Mouse (Mus musculus): ENCODE data around the gene Elmo2.

DNA sequence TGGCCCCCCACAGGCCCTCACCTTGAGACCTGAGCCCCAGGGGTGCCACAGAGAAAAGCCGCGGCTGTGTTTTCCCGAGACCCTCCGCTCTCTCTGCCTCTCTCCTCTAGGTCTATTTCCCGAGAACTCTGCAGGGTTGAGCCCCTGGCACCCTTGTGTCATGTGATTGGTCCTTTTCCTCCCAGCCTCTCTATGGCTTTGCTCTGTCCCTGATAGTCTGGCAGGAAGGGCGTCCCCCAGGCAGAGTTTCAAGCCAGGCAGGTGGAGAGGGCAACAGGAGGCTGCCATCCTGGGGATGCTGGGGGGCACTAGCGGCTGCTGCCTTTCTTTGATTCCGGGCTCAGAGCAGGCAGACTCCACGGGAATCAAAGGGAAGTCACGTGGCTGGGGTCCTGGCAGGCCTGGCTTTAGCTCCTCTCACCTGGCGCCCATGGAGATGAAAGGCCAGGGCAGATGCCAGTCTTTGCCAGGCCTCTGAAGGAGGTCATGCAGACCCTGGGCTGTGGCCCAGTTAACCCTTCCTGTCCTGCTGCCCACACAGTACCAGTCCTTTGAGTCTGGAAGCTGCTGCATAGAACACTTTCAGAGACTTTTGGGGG is 83.1 kb downstream of the Elmo2 start:
- TF ChIP-seq GATA1 (IDR thresholded peaks at IDR 0.05; ENCODE audit: borderline replicate concordance, low read length) (no peak), FLI1 (IDR thresholded peaks at IDR 0.05; ENCODE audit: low read length) (no peak)
